Mouse (Mus musculus) CD4-positive helper T cell, adult 2 months (primary cell): ENCODE measurements around the gene Grm1.

Source experiments
- DNase-seq: peaks from one replicate; pipeline ENCODE4 v3.0.0-alpha.2; 2012; ENCODE audit warnings: low read depth, missing footprints, low spot score

Grm1 gene

GRCm38 (mm10) chr10:10834828-10835227 lies 247.3 kb downstream of the Grm1 start:
- DNase-seq: no peak

GRCm38 (mm10) chr10:10831141-10831540 lies 251.0 kb downstream of the Grm1 start:
- DNase-seq: no peak

- no peak for DNase-seq
Measured at GRCm38 (mm10) chr10:10827308-10827707, 254.8 kb downstream of the Grm1 start.

- DNase-seq: no peak
Measured at GRCm38 (mm10) chr10:10818061-10818460, 264.1 kb downstream of the Grm1 start.

- DNase-seq: no peak
Measured at GRCm38 (mm10) chr10:10814631-10815216, 267.4 kb downstream of the Grm1 start.

GRCm38 (mm10) chr10:10812750-10813711 lies 269.1 kb downstream of the Grm1 start:
- DNase-seq: no peak

- DNase-seq: no peak
Measured at GRCm38 (mm10) chr10:10809777-10810176, 272.4 kb downstream of the Grm1 start.

- DNase-seq: no peak
Measured at GRCm38 (mm10) chr10:10795321-10795720, 286.8 kb downstream of the Grm1 start.

- no peak for DNase-seq
Measured at GRCm38 (mm10) chr10:10790458-10790857, 291.7 kb downstream of the Grm1 start.

GRCm38 (mm10) chr10:10789967-10790366 lies 292.2 kb downstream of the Grm1 start:
- DNase-seq: no peak

- no peak for DNase-seq
Measured at GRCm38 (mm10) chr10:10787906-10788416, 294.2 kb downstream of the Grm1 start.

- no peak for DNase-seq
Measured at GRCm38 (mm10) chr10:10785122-10785521, 297.0 kb downstream of the Grm1 start.

GRCm38 (mm10) chr10:10774827-10775226 lies 307.3 kb downstream of the Grm1 start:
- no peak for DNase-seq

- no peak for DNase-seq
Measured at GRCm38 (mm10) chr10:10763015-10763414, 319.1 kb downstream of the Grm1 start.

- no peak for DNase-seq
Measured at GRCm38 (mm10) chr10:10761274-10761673, 320.9 kb downstream of the Grm1 start.

GRCm38 (mm10) chr10:10760801-10761200 lies 321.4 kb downstream of the Grm1 start:
- no peak for DNase-seq

- no peak for DNase-seq
Measured at GRCm38 (mm10) chr10:10751033-10751432, 331.1 kb downstream of the Grm1 start.

- DNase-seq: no peak
Measured at GRCm38 (mm10) chr10:10744097-10744496, 338.1 kb downstream of the Grm1 start.

GRCm38 (mm10) chr10:10742172-10742571 lies 340.0 kb downstream of the Grm1 start:
- no peak for DNase-seq

- DNase-seq: no peak
Measured at GRCm38 (mm10) chr10:10741314-10741713, 340.8 kb downstream of the Grm1 start.

GRCm38 (mm10) chr10:10740729-10741128 lies 341.4 kb downstream of the Grm1 start:
- DNase-seq: no peak

GRCm38 (mm10) chr10:10737041-10737681 lies 345.0 kb downstream of the Grm1 start:
- no peak for DNase-seq
